Mouse (Mus musculus) olfactory bulb, adult 2 months (tissue): ENCODE measurements at regions not wholly inside any gene's neighbourhood (a gene's known extent, or its start where the extent isn't known, plus 50 kb on each side); places are given as distances from the start of the nearest gene placed in this dataset.

Experiments used
- CTCF ChIP-seq: fragments of 200-500 bp; IDR thresholded peaks from 2 replicates; pipeline ENCODE4 v1.5.1; 2012; ENCODE audit warnings: low read depth, mild to moderate bottlenecking, low read length, moderate library complexity; ENCODE audit not compliant: insufficient read depth
- POLR2A ChIP-seq: fragments of 200-500 bp; IDR thresholded peaks from 2 replicates; pipeline ENCODE4 v1.6.1; 2012; ENCODE audit warnings: mild to moderate bottlenecking, low read depth, low read length, moderate library complexity; ENCODE audit not compliant: insufficient read depth

GRCm38 (mm10) chr10:92510677-92511076 is 211.5 kb downstream of the Nedd1 start:
- no peak for TF ChIP-seq POLR2A
- TF ChIP-seq CTCF = no peak
